Mouse (Mus musculus): ENCODE results near the gene S100a4. TPM values are rescaled to one million over a fixed set of nuclear protein-coding genes. Genes with fewer than 3 reads are reported as not detected.
A peak's percentile ranks its signal among the peaks of the same experiment; 100 is the strongest.

The S100a4 gene
- total and polyA plus RNA-seq, 3 experiments, result 9.9 to 20.4 (median 11.4) TPM

DNA sequence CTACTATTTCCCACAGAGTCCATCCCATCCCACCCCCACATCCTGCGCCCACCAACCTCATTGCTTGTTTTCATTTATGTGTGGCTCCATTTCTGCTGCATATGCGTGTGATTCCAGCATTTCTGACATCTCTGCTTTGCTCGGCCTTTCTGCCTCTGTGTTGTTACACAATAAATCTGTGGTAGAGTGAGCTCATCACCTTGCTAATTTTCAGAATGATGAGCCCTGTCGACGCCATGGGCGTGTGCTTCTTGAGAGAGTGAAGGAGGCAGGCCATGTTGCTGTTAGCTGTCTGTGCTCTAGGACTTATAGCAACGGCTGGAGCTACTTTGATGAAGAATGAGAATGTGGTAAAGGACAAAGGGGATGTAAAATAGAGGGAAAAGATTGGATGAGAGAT is 37.4 kb downstream of the S100a4 start:
- Histone ChIP-seq H3K27ac (no peak overlapping the region), H3K4me1 (ENCODE audit: control insufficient read depth, insufficient read depth, low read length) (no peaks in the 10 kb centered on the region; the same call in 1 of the 2 replicates), H3K9ac (ENCODE audit: low read depth, low read length) (no peak overlapping the region), H3K36me3 (ENCODE audit: control insufficient read depth, insufficient read depth, low read length) (no peaks in the 10 kb centered on the region), H3K27me3 (ENCODE audit: control insufficient read depth, insufficient read depth, low read length) (no peaks in the 10 kb centered on the region), H3K79me2 (replicated peaks; ENCODE audit: control insufficient read depth, insufficient read depth, low read length) (no peaks in the 10 kb centered on the region), H3K4me3 (no peak overlapping the region)
- DNase-seq, result no peak
- no peak for TF ChIP-seq POLR2A (IDR thresholded peaks at IDR 0.05; ENCODE audit: insufficient read depth, low read depth, low read length)
- no peak for TF ChIP-seq CTCF (IDR thresholded peaks at IDR 0.05)
- no peak for TF ChIP-seq EP300 (IDR thresholded peaks at IDR 0.05; ENCODE audit: insufficient read depth, low read depth, low read length)
- 73% methylated on average over 7 of the region's 7 CpGs for WGBS
- intact Hi-C loops (cut with DNase I), result no loop called here

DNA sequence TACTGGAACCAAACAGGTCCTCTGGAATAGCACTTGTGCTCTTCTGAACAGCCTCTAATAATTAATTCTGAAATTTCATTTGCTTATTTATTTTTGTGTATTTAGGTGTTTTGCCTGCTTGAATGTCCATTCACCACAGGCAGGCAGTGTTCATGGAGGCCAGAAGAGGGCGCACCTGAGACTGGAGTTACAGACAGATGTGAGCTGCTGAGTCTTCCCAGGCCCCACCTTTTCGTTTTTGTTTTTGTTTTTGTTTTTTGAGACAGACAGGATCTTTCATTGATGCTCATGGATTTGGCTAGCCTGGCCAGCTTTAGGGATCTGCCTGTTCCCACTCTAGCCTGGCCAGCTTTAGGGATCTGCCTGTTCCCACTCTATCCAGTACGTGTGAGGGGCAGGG is 40.6 kb downstream of the S100a4 start:
- Histone ChIP-seq H3K27ac (no peak overlapping the region), H3K27me3 (ENCODE audit: control insufficient read depth, insufficient read depth, low read length) (no peaks in the 10 kb centered on the region), H3K4me3 (no peak overlapping the region), H3K79me2 (replicated peaks; ENCODE audit: control insufficient read depth, insufficient read depth, low read length) (no peaks in the 10 kb centered on the region), H3K36me3 (ENCODE audit: control insufficient read depth, insufficient read depth, low read length) (no peaks in the 10 kb centered on the region), H3K9ac (ENCODE audit: low read depth, low read length) (no peak overlapping the region), H3K4me1 (ENCODE audit: control insufficient read depth, insufficient read depth, low read length) (no peaks in the 10 kb centered on the region)
- 49% methylated on average over 3 of the region's 3 CpGs for WGBS
- DNase-seq, result peak; percentile 29 to 64
- intact Hi-C loops (cut with DNase I), result no loop called here
- TF ChIP-seq EP300 (IDR thresholded peaks at IDR 0.05; ENCODE audit: insufficient read depth, low read depth, low read length), result no peak
- TF ChIP-seq POLR2A (IDR thresholded peaks at IDR 0.05; ENCODE audit: insufficient read depth, low read depth, low read length), result no peak
- peak; percentile 76 for TF ChIP-seq CTCF (IDR thresholded peaks at IDR 0.05)

DNA sequence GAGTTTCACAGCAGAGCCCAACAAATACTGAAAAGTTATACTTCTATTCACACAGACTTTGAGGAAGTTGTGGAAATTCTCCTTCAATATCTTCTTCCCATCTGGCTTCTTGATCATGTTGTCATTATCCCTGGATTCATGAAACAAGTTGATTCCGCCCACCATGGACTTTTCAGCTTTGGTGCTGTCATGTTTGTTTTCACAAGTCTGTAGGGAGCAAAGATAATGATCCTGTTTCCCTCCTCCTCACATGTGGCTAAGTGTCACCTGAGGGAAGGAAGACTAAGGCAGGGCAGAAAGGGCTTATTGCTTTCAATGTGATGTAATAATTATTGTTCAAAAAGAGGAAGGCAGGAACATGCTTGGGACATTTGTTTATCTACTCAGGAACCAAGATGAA is 43.7 kb downstream of the S100a4 start:
- whole genome bisulfite sequencing, result 60% methylated on average over 1 of the region's 1 CpGs
- Histone ChIP-seq H3K79me2 (replicated peaks; ENCODE audit: control insufficient read depth, insufficient read depth, low read length) (no peaks in the 10 kb centered on the region), H3K9ac (ENCODE audit: low read depth, low read length) (no peak overlapping the region), H3K27me3 (ENCODE audit: control insufficient read depth, insufficient read depth, low read length) (no peaks in the 10 kb centered on the region), H3K36me3 (ENCODE audit: control insufficient read depth, insufficient read depth, low read length) (no peaks in the 10 kb centered on the region), H3K4me1 (ENCODE audit: control insufficient read depth, insufficient read depth, low read length) (no peaks in the 10 kb centered on the region), H3K27ac (no peak overlapping the region), H3K4me3 (no peak overlapping the region)
- TF ChIP-seq POLR2A (IDR thresholded peaks at IDR 0.05; ENCODE audit: insufficient read depth, low read depth, low read length), result no peak
- no peak for TF ChIP-seq CTCF (IDR thresholded peaks at IDR 0.05)
- TF ChIP-seq EP300 (IDR thresholded peaks at IDR 0.05; ENCODE audit: insufficient read depth, low read depth, low read length), result no peak
- intact Hi-C loops (cut with DNase I), result no loop called here
- no peak for DNase-seq

DNA sequence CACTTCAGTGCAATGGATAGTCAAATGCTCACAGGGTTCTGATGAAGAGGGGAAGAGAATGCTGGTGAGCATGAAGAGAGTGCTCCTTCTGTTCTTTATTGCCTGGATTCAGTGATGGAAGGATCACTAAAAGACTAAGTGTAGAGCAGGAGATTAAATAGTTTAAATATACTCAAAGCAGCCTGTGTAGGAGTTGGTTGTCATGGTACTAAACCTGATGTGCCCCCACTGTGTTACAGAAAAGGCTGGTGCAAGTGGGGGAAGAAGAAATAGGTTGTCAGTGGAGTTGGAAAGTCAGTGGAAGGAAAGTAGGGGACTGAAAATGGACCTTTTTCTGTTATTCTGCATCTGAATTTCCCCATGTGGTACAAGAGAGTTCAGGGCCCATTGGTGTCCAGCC is 45.4 kb downstream of the S100a4 start:
- TF ChIP-seq POLR2A (IDR thresholded peaks at IDR 0.05; ENCODE audit: insufficient read depth, low read depth, low read length) (no peak), CTCF (IDR thresholded peaks at IDR 0.05) (no peak), EP300 (IDR thresholded peaks at IDR 0.05; ENCODE audit: insufficient read depth, low read depth, low read length) (no peak)
- Histone ChIP-seq H3K4me3 (no peak overlapping the region), H3K4me1 (ENCODE audit: control insufficient read depth, insufficient read depth, low read length) (no peaks in the 10 kb centered on the region), H3K27me3 (ENCODE audit: control insufficient read depth, insufficient read depth, low read length) (no peaks in the 10 kb centered on the region), H3K9ac (ENCODE audit: low read depth, low read length) (no peak overlapping the region), H3K36me3 (ENCODE audit: control insufficient read depth, insufficient read depth, low read length) (no peaks in the 10 kb centered on the region), H3K79me2 (replicated peaks; ENCODE audit: control insufficient read depth, insufficient read depth, low read length) (no peaks in the 10 kb centered on the region), H3K27ac (no peak overlapping the region)
- intact Hi-C loops (cut with DNase I), result no loop called here
- DNase-seq, result no peak

DNA sequence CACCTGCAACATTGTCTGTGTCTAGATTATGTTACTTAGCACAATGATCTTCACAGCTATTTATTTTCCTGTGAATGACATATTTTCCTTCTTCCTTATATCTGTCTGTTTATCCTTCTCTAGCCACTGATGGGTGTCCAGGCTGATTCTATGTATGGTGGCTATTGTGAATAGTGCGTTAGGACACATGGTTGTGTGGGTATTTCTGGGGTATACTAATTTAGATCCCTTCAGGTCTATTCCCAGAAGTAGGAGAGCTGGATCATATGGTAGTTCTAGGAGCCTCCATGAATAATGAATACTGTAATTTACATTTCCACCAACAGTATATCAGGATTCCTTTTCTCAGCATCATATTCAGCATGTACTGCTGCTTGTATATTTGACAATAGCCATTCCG is 46.3 kb downstream of the S100a4 start:
- H3K9ac ChIP-seq (ENCODE audit: low read depth, low read length), result no peak overlapping the region
- H3K27me3 ChIP-seq (ENCODE audit: control insufficient read depth, insufficient read depth, low read length), result no peaks in the 10 kb centered on the region
- no peak for DNase-seq
- no peak overlapping the region for H3K4me3 ChIP-seq
- TF ChIP-seq CTCF (IDR thresholded peaks at IDR 0.05), result no peak
- no peak for TF ChIP-seq POLR2A (IDR thresholded peaks at IDR 0.05; ENCODE audit: insufficient read depth, low read depth, low read length)
- TF ChIP-seq EP300 (IDR thresholded peaks at IDR 0.05; ENCODE audit: insufficient read depth, low read depth, low read length), result no peak
- no peaks in the 10 kb centered on the region for H3K36me3 ChIP-seq (ENCODE audit: control insufficient read depth, insufficient read depth, low read length)
- intact Hi-C loops (cut with DNase I), result loop anchor here (5.0 kb wide), 2 partner anchors 63 to 238 kb away; no protein-coding TSS in a partner anchor
- WGBS, result 93% methylated on average over 2 of the region's 2 CpGs
- no peaks in the 10 kb centered on the region for H3K4me1 ChIP-seq (ENCODE audit: control insufficient read depth, insufficient read depth, low read length)
- no peak overlapping the region for H3K27ac ChIP-seq
- no peaks in the 10 kb centered on the region for H3K79me2 ChIP-seq (replicated peaks; ENCODE audit: control insufficient read depth, insufficient read depth, low read length)

DNA sequence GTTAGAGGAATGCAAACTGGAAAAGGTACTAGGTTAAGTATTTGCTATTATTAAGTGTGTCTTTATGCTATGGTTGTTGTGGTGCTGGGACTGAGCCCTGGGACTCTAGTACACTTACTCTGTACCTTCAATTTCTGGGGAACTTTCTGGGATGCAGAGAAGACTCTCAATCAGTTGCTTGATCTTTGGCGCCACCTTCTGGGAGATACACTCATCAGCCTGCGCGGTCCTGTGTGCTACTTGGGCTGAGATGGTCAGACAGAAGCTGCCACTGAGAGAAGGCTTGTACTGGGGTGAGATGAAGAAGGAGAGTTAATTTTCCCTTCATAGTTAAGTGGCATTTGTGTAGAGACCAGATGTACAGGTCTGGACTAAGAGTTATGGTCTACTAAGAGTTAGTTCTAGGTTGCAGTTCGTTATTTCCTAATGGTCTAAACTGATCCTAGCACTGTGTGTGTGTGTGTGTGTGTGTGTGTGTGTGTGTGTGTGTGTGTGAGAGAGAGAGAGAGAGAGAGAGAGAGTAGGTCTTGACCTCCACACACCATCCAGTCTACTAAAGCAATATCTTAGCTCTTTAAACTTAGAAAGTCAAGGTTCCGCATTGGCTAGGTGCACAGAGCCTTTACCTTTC is 49.4 kb downstream of the S100a4 start:
- DNase-seq, result peak; percentile 52 to 67
- H3K27ac ChIP-seq, result no peak overlapping the region
- no peaks in the 10 kb centered on the region for H3K27me3 ChIP-seq (ENCODE audit: control insufficient read depth, insufficient read depth, low read length)
- H3K79me2 ChIP-seq (replicated peaks; ENCODE audit: control insufficient read depth, insufficient read depth, low read length), result no peaks in the 10 kb centered on the region
- no peak overlapping the region for H3K9ac ChIP-seq (ENCODE audit: low read depth, low read length)
- intact Hi-C loops (cut with DNase I), result loop anchor here (1.0 to 5.0 kb wide), 4 partner anchors 66 to 241 kb away; partner anchors contain the start of gene Snapin
- TF ChIP-seq EP300 (IDR thresholded peaks at IDR 0.05; ENCODE audit: insufficient read depth, low read depth, low read length) (0 out of 2 replicates have a peak, but pooled peaks have one; percentile 26), CTCF (IDR thresholded peaks at IDR 0.05) (peak; percentile 86), POLR2A (IDR thresholded peaks at IDR 0.05; ENCODE audit: insufficient read depth, low read depth, low read length) (no peak)
- no peaks in the 10 kb centered on the region for H3K36me3 ChIP-seq (ENCODE audit: control insufficient read depth, insufficient read depth, low read length)
- 39% methylated on average over 5 of the region's 5 CpGs for WGBS
- H3K4me3 ChIP-seq, result no peak overlapping the region
- no peaks in the 10 kb centered on the region for H3K4me1 ChIP-seq (ENCODE audit: control insufficient read depth, insufficient read depth, low read length)
